In the genomic region with DNA sequence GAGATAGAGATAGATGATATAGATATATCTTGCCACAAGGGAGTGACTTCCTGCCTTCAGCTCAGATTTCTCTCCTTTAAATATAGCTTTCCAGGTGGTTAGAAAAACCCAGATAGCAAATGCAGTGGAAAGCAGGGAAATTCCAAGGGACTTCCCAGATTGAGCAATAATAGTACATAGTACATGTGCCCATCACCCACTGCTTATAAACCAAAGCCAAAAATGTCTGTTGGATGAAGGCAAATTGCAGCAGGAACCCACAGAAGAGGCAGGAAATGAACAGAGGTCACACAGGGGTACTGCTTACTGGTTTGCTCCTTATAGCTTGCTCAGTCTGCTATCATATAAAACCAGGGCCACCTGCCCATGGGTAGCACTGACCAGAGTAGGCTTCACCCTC, we compare ENCODE assay signal across 19 mouse cellular contexts. TPM values are rescaled to one million over a fixed set of nuclear protein-coding genes. Genes with fewer than 3 reads are reported as not detected.
DNase-seq lines count a peak whose midpoint lies in the region; ATAC-seq and TF ChIP-seq lines count a peak whose summit lies in the region.
"Had no signal": no experiment of that assay in that cellular context is flagged by ENCODE, and none has a peak within 500 bp of the region (broad histone marks: within the 10 kb centered on the region; RNA-seq: fewer than 3 reads in every experiment).

No protein-coding gene starts in this region.

- H3K4me1 ChIP-seq in intestine, embryonic 14.5 days (replicated peaks; ENCODE audit: control insufficient read depth, insufficient read depth, low read length), result no peaks in the 10 kb centered on the region; the same call in 1 of the 2 replicates
- H3K4me1 ChIP-seq in intestine, embryonic 15.5 days (replicated peaks), result peaks cover 3% of the 10 kb centered on the region; the same call in 1 of the 2 replicates
- peaks cover 8% of the 10 kb centered on the region for H3K4me1 ChIP-seq in liver, embryonic 16.5 days (ENCODE audit: control insufficient read depth, low read depth, low read length)
- H3K4me1 ChIP-seq: hindbrain, embryonic 12.5 days; midbrain, embryonic 13.5 days had no signal

- no peak for ATAC-seq in intestine, embryonic 14.5 days (replicated peaks; ENCODE audit: low FRiP score, low TSS enrichment, low read depth)
- ATAC-seq in intestine, embryonic 15.5 days, result no peak
- ATAC-seq in activated CD4-positive, CD25-positive, alpha-beta regulatory T cell, adult 4 months, result peak; percentile 80
- ATAC-seq in liver, embryonic 16.5 days (ENCODE audit: low read depth), result 0 out of 2 replicates have a peak, but pooled peaks have one; percentile 20
- ATAC-seq: midbrain, embryonic 13.5 days had no signal

- H3K4me3 ChIP-seq in intestine, embryonic 14.5 days (ENCODE audit: low read depth, low read length), result no peak overlapping the region
- no peak overlapping the region for H3K4me3 ChIP-seq in intestine, embryonic 15.5 days (replicated peaks)
- no peak overlapping the region for H3K4me3 ChIP-seq in liver, embryonic 16.5 days (ENCODE audit: low read depth, low read length)
- H3K4me3 ChIP-seq in gastrocnemius, adult 2 months, result no peak overlapping the region
- H3K4me3 ChIP-seq: heart, embryonic 12.5 days; hindbrain, embryonic 12.5 days; midbrain, embryonic 13.5 days had no signal

- intact Hi-C loops in gastrocnemius, adult 2 months (cut with DNase I), result no loop called here

- H3K9me3 ChIP-seq in intestine, embryonic 14.5 days (ENCODE audit: control insufficient read depth, low read length), result peaks cover 5% of the 10 kb centered on the region; the same call in 1 of the 2 replicates
- no peaks in the 10 kb centered on the region for H3K9me3 ChIP-seq in intestine, embryonic 15.5 days
- no peaks in the 10 kb centered on the region for H3K9me3 ChIP-seq in liver, embryonic 16.5 days (replicated peaks; ENCODE audit: control insufficient read depth, low read length)
- H3K9me3 ChIP-seq: heart, embryonic 12.5 days; hindbrain, embryonic 12.5 days; midbrain, embryonic 13.5 days had no signal

- peak; percentile 49 for DNase-seq in intestine, embryonic 14.5 days (ENCODE audit: low spot score)
- peak; percentile 62 for DNase-seq in A20 (ENCODE audit: low read depth, low spot score)
- no peak for DNase-seq in urinary bladder, postnatal 4 days (ENCODE audit: low spot score in 2 of 2)
- no peak for DNase-seq in gastrocnemius, adult 2 months
- DNase-seq in cerebellum, postnatal 36 days, result no peak
- DNase-seq: cerebellum, adult 11-12 months; thymus, postnatal 14 days had no signal

- no peaks in the 10 kb centered on the region for H3K27me3 ChIP-seq in intestine, embryonic 14.5 days (replicated peaks; ENCODE audit: control insufficient read depth, insufficient read depth, low read length)
- no peaks in the 10 kb centered on the region for H3K27me3 ChIP-seq in intestine, embryonic 15.5 days (replicated peaks)
- H3K27me3 ChIP-seq in liver, embryonic 16.5 days (ENCODE audit: control insufficient read depth, insufficient read depth, low read depth, low read length), result no peaks in the 10 kb centered on the region
- H3K27me3 ChIP-seq: heart, embryonic 12.5 days; hindbrain, embryonic 12.5 days; midbrain, embryonic 13.5 days had no signal

- no peak for TF ChIP-seq CTCF in gastrocnemius, adult 2 months (IDR thresholded peaks at IDR 0.05)

- H3K27ac ChIP-seq in intestine, embryonic 14.5 days (ENCODE audit: low read depth), result no peak overlapping the region
- no peak overlapping the region for H3K27ac ChIP-seq in intestine, embryonic 15.5 days
- H3K27ac ChIP-seq in liver, embryonic 16.5 days (ENCODE audit: low read length), result peak overlapping the region; percentile 45
- no peak overlapping the region for H3K27ac ChIP-seq in gastrocnemius, adult 2 months
- H3K27ac ChIP-seq: hindbrain, embryonic 12.5 days; midbrain, embryonic 13.5 days had no signal

- H3K4me2 ChIP-seq in intestine, embryonic 14.5 days (ENCODE audit: low read length), result no peak overlapping the region
- no peak overlapping the region for H3K4me2 ChIP-seq in intestine, embryonic 15.5 days (replicated peaks)
- no peak overlapping the region for H3K4me2 ChIP-seq in liver, embryonic 16.5 days (ENCODE audit: low read depth, low read length)
- H3K4me2 ChIP-seq: heart, embryonic 12.5 days; hindbrain, embryonic 12.5 days; midbrain, embryonic 13.5 days had no signal

- peaks cover 23% of the 10 kb centered on the region for H3K36me3 ChIP-seq in intestine, embryonic 14.5 days (ENCODE audit: control insufficient read depth, insufficient read depth, low read length)
- H3K36me3 ChIP-seq in intestine, embryonic 15.5 days, result peaks cover 17% of the 10 kb centered on the region
- no peaks in the 10 kb centered on the region for H3K36me3 ChIP-seq in liver, embryonic 16.5 days (ENCODE audit: control insufficient read depth, insufficient read depth)

- no peak overlapping the region for H3K9ac ChIP-seq in intestine, embryonic 14.5 days (ENCODE audit: low read length)
- H3K9ac ChIP-seq in intestine, embryonic 15.5 days, result no peak overlapping the region
- H3K9ac ChIP-seq in liver, embryonic 16.5 days (ENCODE audit: low read depth, low read length), result no peak overlapping the region
- H3K9ac ChIP-seq: heart, embryonic 12.5 days; hindbrain, embryonic 12.5 days; midbrain, embryonic 13.5 days had no signal

RNA-seq across cellular contexts. Expression of a gene that starts 11.1 kb away (rescaled TPM):
- 171 and 182 TPM in 2 replicates for polyA plus RNA-seq in intestine, embryonic 14.5 days (2014; fragmentation: Nextera tagmentation; extraction: Ambion mirVana)
- polyA plus RNA-seq in intestine, embryonic 15.5 days (2015; fragmentation: Nextera tagmentation; extraction: Ambion mirVana), result 140 and 159 TPM in 2 replicates
- 10 to 100 TPM; 14.5 to 16.2 TPM for polyA plus RNA-seq in activated CD4-positive, CD25-positive, alpha-beta regulatory T cell, adult 4 months (2017; shearing (Covaris generic))
- 138 and 147 TPM in 2 replicates for polyA plus RNA-seq in liver, embryonic 16.5 days (2015; fragmentation: Nextera tagmentation; extraction: Ambion mirVana)
- total RNA-seq in gastrocnemius, adult 2 months (2021), result 1 to 10 TPM; 3.4 to 5.3 TPM

RNA-seq across cellular contexts. Expression of a gene that starts 11.6 kb away (rescaled TPM):
- 373 and 390 TPM in 2 replicates for polyA plus RNA-seq in intestine, embryonic 14.5 days (2014; fragmentation: Nextera tagmentation; extraction: Ambion mirVana)
- polyA plus RNA-seq in intestine, embryonic 15.5 days (2015; fragmentation: Nextera tagmentation; extraction: Ambion mirVana), result 341 and 366 TPM in 2 replicates
- 10 to 100 TPM; 19.4 to 29.2 TPM for polyA plus RNA-seq in activated CD4-positive, CD25-positive, alpha-beta regulatory T cell, adult 4 months (2017; shearing (Covaris generic))
- polyA plus RNA-seq in liver, embryonic 16.5 days (2015; fragmentation: Nextera tagmentation; extraction: Ambion mirVana), result 207 and 215 TPM in 2 replicates
- 10 to 100 TPM; 11.4 to 12.9 TPM for total RNA-seq in gastrocnemius, adult 2 months (2021)

RNA-seq across cellular contexts. Expression of a gene that starts 43.0 kb away (rescaled TPM):
- 2.5 and 2.8 TPM in 2 replicates for polyA plus RNA-seq in intestine, embryonic 14.5 days (2014; fragmentation: Nextera tagmentation; extraction: Ambion mirVana)
- 21.4 and 28.0 TPM in 2 replicates for polyA plus RNA-seq in intestine, embryonic 15.5 days (2015; fragmentation: Nextera tagmentation; extraction: Ambion mirVana)
- not detected for polyA plus RNA-seq in activated CD4-positive, CD25-positive, alpha-beta regulatory T cell, adult 4 months (2017; shearing (Covaris generic))
- polyA plus RNA-seq in liver, embryonic 16.5 days (2015; fragmentation: Nextera tagmentation; extraction: Ambion mirVana), result 0.20 TPM in 1 of 2 replicates, not detected in the other
- total RNA-seq in gastrocnemius, adult 2 months (2021), result not detected
- total RNA-seq: gastrocnemius, adult 18-20 months; layer of hippocampus, adult 8-10 months; left cerebral cortex, postnatal 25 days had no signal
- polyA plus RNA-seq: heart, embryonic 12.5 days; hindbrain, embryonic 12.5 days; lung, embryonic 16.5 days; midbrain, embryonic 13.5 days; neural tube, embryonic 11.5 days had no signal

RNA-seq across cellular contexts. Expression of a gene that starts 59.0 kb away (rescaled TPM):
- 0.19 TPM in 1 of 2 replicates, not detected in the other for polyA plus RNA-seq in intestine, embryonic 14.5 days (2014; fragmentation: Nextera tagmentation; extraction: Ambion mirVana)
- 0.15 and 0.20 TPM in 2 replicates for polyA plus RNA-seq in intestine, embryonic 15.5 days (2015; fragmentation: Nextera tagmentation; extraction: Ambion mirVana)
- 1,000 to 10,000 TPM; 1,102 to 1,198 TPM for polyA plus RNA-seq in activated CD4-positive, CD25-positive, alpha-beta regulatory T cell, adult 4 months (2017; shearing (Covaris generic))
- 0.20 and 0.37 TPM in 2 replicates for polyA plus RNA-seq in liver, embryonic 16.5 days (2015; fragmentation: Nextera tagmentation; extraction: Ambion mirVana)
- total RNA-seq in gastrocnemius, adult 2 months (2021), result not detected
- total RNA-seq: layer of hippocampus, adult 8-10 months; left cerebral cortex, postnatal 25 days had no signal
- polyA plus RNA-seq: heart, embryonic 12.5 days; hindbrain, embryonic 12.5 days; kidney, embryonic 14.5 days; midbrain, embryonic 13.5 days; neural tube, embryonic 11.5 days had no signal

Comparison
In these comparisons a context has a peak if more than half of its experiments do, and no peak if none do; other contexts are left out.
1. ATAC-seq: peak in activated CD4-positive, CD25-positive, alpha-beta regulatory T cell, adult 4 months (single experiment) and liver, embryonic 16.5 days (single experiment); none in intestine, embryonic 14.5 days (single experiment) and intestine, embryonic 15.5 days (single experiment).
2. DNase-seq: peak in intestine, embryonic 14.5 days (single experiment) and A20 (single experiment); none in urinary bladder, postnatal 4 days (0 of 2), gastrocnemius, adult 2 months (single experiment) and cerebellum, postnatal 36 days (0 of 2).